Mouse (Mus musculus) intestine, embryonic 14.5 days (tissue): Measurements from ENCODE around the gene Lcp2. TPM values are rescaled to one million over a fixed set of nuclear protein-coding genes. Genes with fewer than 3 reads are reported as not detected.

Experiments
- ATAC-seq: fragments of 200-750 bp; cut with Nextera tagmentation; replicated peaks from 2 replicates; pipeline ENCODE4 v1.8.0; 2017; ENCODE audit warnings: low read depth, moderate number of reproducible peaks, moderate TSS enrichment, moderate library complexity; ENCODE audit not compliant: low FRiP score, low TSS enrichment
- DNase-seq: peaks from one replicate; pipeline ENCODE4 v3.0.0-alpha.2; 2018; ENCODE audit warnings: low spot score
- H3K27ac ChIP-seq: fragments of 300-500 bp; sonication (generic); 2 replicates; pipeline ENCODE4 v1.5.1; 2014; ENCODE audit warnings: low read depth, mild to moderate bottlenecking, control low read depth
- H3K27me3 ChIP-seq: fragments of 300-500 bp; sonication (generic); replicated peaks from 2 replicates; pipeline ENCODE4 v1.6.1; 2014; ENCODE audit warnings: low read length, control low read depth; ENCODE audit not compliant: control insufficient read depth, insufficient read depth
- H3K36me3 ChIP-seq: fragments of 300-500 bp; sonication (generic); 2 replicates; pipeline ENCODE4 v1.6.1; 2014; ENCODE audit warnings: low read length, control low read depth; ENCODE audit not compliant: control insufficient read depth, insufficient read depth
- H3K4me1 ChIP-seq: fragments of 300-500 bp; sonication (generic); replicated peaks from 2 replicates; pipeline ENCODE4 v1.6.1; 2014; ENCODE audit warnings: low read length, control low read depth, mixed read lengths; ENCODE audit not compliant: control insufficient read depth, insufficient read depth
- H3K4me2 ChIP-seq: fragments of 300-500 bp; sonication (generic); 2 replicates; pipeline ENCODE4 v1.6.1; 2014; ENCODE audit warnings: low read length
- H3K4me3 ChIP-seq: fragments of 300-500 bp; sonication (generic); 2 replicates; pipeline ENCODE4 v1.5.1; 2014; ENCODE audit warnings: low read depth, low read length, control low read depth, mixed read lengths
- H3K9ac ChIP-seq: fragments of 300-500 bp; sonication (generic); 2 replicates; pipeline ENCODE4 v1.6.1; 2014; ENCODE audit warnings: mild to moderate bottlenecking, low read length
- H3K9me3 ChIP-seq: fragments of 300-500 bp; sonication (generic); 2 replicates; pipeline ENCODE4 v1.6.1; 2016; ENCODE audit warnings: low read length, control low read depth; ENCODE audit not compliant: control insufficient read depth
- WGBS: fragments of 180-500 bp; shearing (Covaris S2); extraction: QIAGEN DNeasy Blood & Tissue Kit; methylation state at CpG from one replicate; pipeline ENCODE4 v1.1.7; 2014; 5-methylcytosine and 5-hydroxymethylcytosine counted together
- polyA plus RNA-seq: library from polyadenylated mRNA; unstranded; fragments of >200 nt; fragmentation: Nextera tagmentation; extraction: Ambion mirVana; gene quantifications from 2 replicates; pipeline ENCODE4 v1.2.1, GENCODE M21; 2014

The Lcp2 gene
- polyA plus RNA-seq, 1 experiment from 2014 or later: 3.6 TPM

- Histone ChIP-seq H3K4me1 (no peaks in the 10 kb centered on the region), H3K27ac (no peak overlapping the region), H3K36me3 (no peaks in the 10 kb centered on the region), H3K27me3 (no peaks in the 10 kb centered on the region), H3K4me3 (no peak overlapping the region), H3K9ac (no peak overlapping the region), H3K9me3 (no peaks in the 10 kb centered on the region), H3K4me2 (no peak overlapping the region)
- 76% methylated on average over 2 of the region's 2 CpGs for WGBS
- DNase-seq (no peak), ATAC-seq (no peak)
Observed at GRCm38 (mm10) chr11:34034794-34035193, 11.9 kb upstream of the Lcp2 start.

GRCm38 (mm10) chr11:34035909-34036658 lies 10.6 kb upstream of the Lcp2 start:
- ATAC-seq (no peak), DNase-seq (no peak)
- H3K4me1 ChIP-seq: no peaks in the 10 kb centered on the region
- no peaks in the 10 kb centered on the region for H3K36me3 ChIP-seq
- H3K9ac ChIP-seq: no peak overlapping the region
- H3K9me3 ChIP-seq: no peaks in the 10 kb centered on the region
- no peak overlapping the region for H3K4me3 ChIP-seq
- H3K27ac ChIP-seq: no peak overlapping the region
- H3K4me2 ChIP-seq: no peak overlapping the region
- H3K27me3 ChIP-seq: no peaks in the 10 kb centered on the region
- whole genome bisulfite sequencing: 87% methylated on average over 5 of the region's 5 CpGs

- Histone ChIP-seq H3K4me3 (no peak overlapping the region), H3K9ac (no peak overlapping the region), H3K27ac (no peak overlapping the region), H3K27me3 (no peaks in the 10 kb centered on the region), H3K4me1 (no peaks in the 10 kb centered on the region), H3K9me3 (no peaks in the 10 kb centered on the region), H3K36me3 (no peaks in the 10 kb centered on the region), H3K4me2 (no peak overlapping the region)
- WGBS: 80% methylated on average over 5 of the region's 5 CpGs
- DNase-seq: no peak
- ATAC-seq: no peak
Observed at GRCm38 (mm10) chr11:34040061-34040460, 6.7 kb upstream of the Lcp2 start.

GRCm38 (mm10) chr11:34042808-34043207 lies 3.9 kb upstream of the Lcp2 start:
- no peaks in the 10 kb centered on the region for H3K4me1 ChIP-seq
- H3K36me3 ChIP-seq: no peaks in the 10 kb centered on the region
- no peaks in the 10 kb centered on the region for H3K9me3 ChIP-seq
- no peak overlapping the region for H3K27ac ChIP-seq
- DNase-seq (no peak), ATAC-seq (no peak)
- no peaks in the 10 kb centered on the region for H3K27me3 ChIP-seq
- H3K4me3 ChIP-seq: no peak overlapping the region
- no peak overlapping the region for H3K4me2 ChIP-seq
- no peak overlapping the region for H3K9ac ChIP-seq
- WGBS: 76% methylated on average over 1 of the region's 1 CpGs

- DNase-seq: no peak
- Histone ChIP-seq H3K27me3 (no peaks in the 10 kb centered on the region), H3K36me3 (no peaks in the 10 kb centered on the region), H3K9ac (no peak overlapping the region), H3K4me3 (no peak overlapping the region), H3K4me1 (no peaks in the 10 kb centered on the region), H3K4me2 (no peak overlapping the region), H3K9me3 (no peaks in the 10 kb centered on the region), H3K27ac (no peak overlapping the region)
- WGBS: 82% methylated on average over 5 of the region's 5 CpGs
- ATAC-seq: no peak
Observed at GRCm38 (mm10) chr11:34047542-34047937, 820 bp downstream of the Lcp2 start.

GRCm38 (mm10) chr11:34048375-34049124 lies 1.8 kb downstream of the Lcp2 start:
- H3K36me3 ChIP-seq: no peaks in the 10 kb centered on the region
- WGBS: 89% methylated on average over 8 of the region's 8 CpGs
- no peak for DNase-seq
- H3K27me3 ChIP-seq: no peaks in the 10 kb centered on the region
- no peak overlapping the region for H3K27ac ChIP-seq
- no peaks in the 10 kb centered on the region for H3K9me3 ChIP-seq
- H3K4me3 ChIP-seq: no peak overlapping the region
- no peak overlapping the region for H3K4me2 ChIP-seq
- H3K9ac ChIP-seq: no peak overlapping the region
- ATAC-seq: no peak
- H3K4me1 ChIP-seq: no peaks in the 10 kb centered on the region

- no peak overlapping the region for H3K27ac ChIP-seq
- H3K9me3 ChIP-seq: no peaks in the 10 kb centered on the region
- ATAC-seq (no peak), DNase-seq (no peak)
- no peak overlapping the region for H3K4me2 ChIP-seq
- H3K4me3 ChIP-seq: no peak overlapping the region
- no peaks in the 10 kb centered on the region for H3K4me1 ChIP-seq
- H3K9ac ChIP-seq: no peak overlapping the region
- WGBS: 95% methylated on average over 1 of the region's 1 CpGs
- H3K36me3 ChIP-seq: no peaks in the 10 kb centered on the region
- no peaks in the 10 kb centered on the region for H3K27me3 ChIP-seq
Observed at GRCm38 (mm10) chr11:34049125-34049379, 2.3 kb downstream of the Lcp2 start.

GRCm38 (mm10) chr11:34050063-34050462 lies 3.3 kb downstream of the Lcp2 start:
- no peaks in the 10 kb centered on the region for H3K4me1 ChIP-seq
- no peaks in the 10 kb centered on the region for H3K9me3 ChIP-seq
- DNase-seq: no peak
- no peak overlapping the region for H3K4me3 ChIP-seq
- H3K27ac ChIP-seq: no peak overlapping the region
- H3K4me2 ChIP-seq: no peak overlapping the region
- 87% methylated on average over 1 of the region's 1 CpGs for WGBS
- no peak for ATAC-seq
- no peak overlapping the region for H3K9ac ChIP-seq
- no peaks in the 10 kb centered on the region for H3K36me3 ChIP-seq
- no peaks in the 10 kb centered on the region for H3K27me3 ChIP-seq

GRCm38 (mm10) chr11:34050643-34051042 lies 3.9 kb downstream of the Lcp2 start:
- Histone ChIP-seq H3K9ac (no peak overlapping the region), H3K27ac (no peak overlapping the region), H3K9me3 (no peaks in the 10 kb centered on the region), H3K4me1 (no peaks in the 10 kb centered on the region), H3K4me2 (no peak overlapping the region), H3K4me3 (no peak overlapping the region), H3K27me3 (no peaks in the 10 kb centered on the region), H3K36me3 (no peaks in the 10 kb centered on the region)
- WGBS: 87% methylated on average over 2 of the region's 2 CpGs
- ATAC-seq (no peak), DNase-seq (no peak)
